Mouse (Mus musculus): ENCODE data around the gene Ldlr. TPM values are rescaled to one million over a fixed set of nuclear protein-coding genes. Genes with fewer than 3 reads are reported as not detected.
A peak's percentile ranks its signal among the peaks of the same experiment; 100 is the strongest.

Gene Ldlr
- total and polyA plus RNA-seq, 2 experiments from 2014 or later = 9.6 to 27.7 TPM

GRCm38 (mm10) chr9:21726218-21726975, 3.1 kb downstream of the Ldlr start:
- DNase-seq (ENCODE audit: low spot score) (peak; percentile 8), ATAC-seq (ENCODE audit: low FRiP score) (no peak)
- H3K9ac ChIP-seq (replicated peaks; ENCODE audit: low read length, poor library complexity, severe bottlenecking) = 0 out of 2 replicates have a peak overlapping the region, but pooled peaks have one; percentile 19
- H3K4me2 ChIP-seq (ENCODE audit: low read depth, low read length, poor library complexity, severe bottlenecking) = peak overlapping the region; percentile 62
- H3K9me3 ChIP-seq (ENCODE audit: low read length) = no peaks in the 10 kb centered on the region
- TF ChIP-seq CTCF (IDR thresholded peaks at IDR 0.05) = no peak
- H3K4me3 ChIP-seq (ENCODE audit: low read depth, low read length) = no peak overlapping the region
- peaks cover 13% of the 10 kb centered on the region; the same call in 1 of the 2 replicates for H3K4me1 ChIP-seq (ENCODE audit: insufficient read depth, low read length)
- H3K27ac ChIP-seq (ENCODE audit: low read depth, low read length) = no peak overlapping the region
- H3K36me3 ChIP-seq (ENCODE audit: insufficient read depth, low read length) = no peaks in the 10 kb centered on the region
- WGBS = 69% methylated on average over 14 of the region's 14 CpGs
- H3K27me3 ChIP-seq (ENCODE audit: insufficient read depth, low read length) = no peaks in the 10 kb centered on the region

DNA sequence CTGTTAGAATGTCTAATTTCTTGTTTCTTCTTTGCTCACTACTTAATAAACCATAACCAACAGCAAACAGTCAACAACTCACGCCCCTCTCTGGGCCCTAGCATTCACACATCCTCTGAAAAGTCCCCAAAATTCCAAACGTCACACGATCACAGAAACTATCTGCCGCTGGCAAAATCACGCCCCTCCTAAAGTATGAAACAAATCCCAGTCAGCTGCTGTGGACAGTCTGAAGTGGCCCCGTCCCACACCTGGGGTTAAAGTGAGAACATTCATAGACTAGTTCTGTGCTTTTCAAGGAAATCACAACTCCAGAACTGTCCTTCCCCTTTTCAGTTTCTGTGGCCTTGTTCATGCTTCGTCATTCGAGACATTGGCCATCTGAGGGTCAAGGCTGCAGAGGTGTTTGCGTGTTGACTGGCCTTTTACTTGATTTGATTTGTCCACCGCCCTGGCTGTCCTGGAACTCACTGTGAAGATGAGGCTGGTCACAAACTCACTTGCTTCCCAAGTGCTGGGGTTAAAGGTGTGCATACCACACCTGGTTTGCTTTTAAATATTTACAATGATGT, 5.1 kb downstream of the Ldlr start:
- peaks cover 13% of the 10 kb centered on the region; the same call in 1 of the 2 replicates for H3K4me1 ChIP-seq (ENCODE audit: insufficient read depth, low read length)
- no peaks in the 10 kb centered on the region for H3K27me3 ChIP-seq (ENCODE audit: insufficient read depth, low read length)
- no peak overlapping the region for H3K4me2 ChIP-seq (ENCODE audit: low read depth, low read length, poor library complexity, severe bottlenecking)
- DNase-seq (ENCODE audit: low spot score) = no peak
- WGBS = 92% methylated on average over 10 of the region's 10 CpGs
- TF ChIP-seq CTCF (IDR thresholded peaks at IDR 0.05) = no peak
- ATAC-seq (ENCODE audit: low FRiP score) = no peak
- H3K27ac ChIP-seq (ENCODE audit: low read depth, low read length) = no peak overlapping the region
- H3K4me3 ChIP-seq (ENCODE audit: low read depth, low read length) = no peak overlapping the region
- no peaks in the 10 kb centered on the region for H3K9me3 ChIP-seq (ENCODE audit: low read length)
- H3K9ac ChIP-seq (replicated peaks; ENCODE audit: low read length, poor library complexity, severe bottlenecking) = no peak overlapping the region
- peaks cover 14% of the 10 kb centered on the region for H3K36me3 ChIP-seq (ENCODE audit: insufficient read depth, low read length)

DNA sequence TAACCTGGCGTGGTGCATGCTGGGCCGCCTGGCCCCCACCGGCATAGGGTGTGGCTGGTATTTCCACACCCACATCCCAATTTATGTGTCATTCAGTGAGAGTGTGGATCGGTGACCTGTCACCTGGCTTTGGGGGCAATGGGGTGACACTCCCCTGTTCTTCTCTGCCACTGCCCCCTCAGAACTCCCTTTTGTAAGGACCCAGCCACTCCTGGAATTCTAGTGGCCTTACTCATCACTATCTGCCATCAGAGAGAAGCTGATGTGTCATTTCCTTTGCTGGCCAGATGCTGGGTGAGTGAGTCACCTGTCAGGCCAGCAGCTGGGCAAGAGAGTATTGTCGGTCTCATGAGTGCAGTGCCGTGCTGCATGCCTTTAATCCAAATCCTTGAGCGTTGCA, 6.0 kb downstream of the Ldlr start:
- H3K27me3 ChIP-seq (ENCODE audit: insufficient read depth, low read length) = no peaks in the 10 kb centered on the region
- ATAC-seq (ENCODE audit: low FRiP score) (no peak), DNase-seq (ENCODE audit: low spot score) (no peak)
- no peak overlapping the region for H3K27ac ChIP-seq (ENCODE audit: low read depth, low read length)
- H3K9ac ChIP-seq (replicated peaks; ENCODE audit: low read length, poor library complexity, severe bottlenecking) = peak overlapping the region; percentile 39; the same call in 1 of the 2 replicates
- WGBS = 82% methylated on average over 7 of the region's 7 CpGs
- no peak overlapping the region for H3K4me2 ChIP-seq (ENCODE audit: low read depth, low read length, poor library complexity, severe bottlenecking)
- H3K4me1 ChIP-seq (ENCODE audit: insufficient read depth, low read length) = peaks cover 13% of the 10 kb centered on the region; the same call in 1 of the 2 replicates
- no peak for TF ChIP-seq CTCF (IDR thresholded peaks at IDR 0.05)
- peaks cover 24% of the 10 kb centered on the region for H3K36me3 ChIP-seq (ENCODE audit: insufficient read depth, low read length)
- H3K9me3 ChIP-seq (ENCODE audit: low read length) = no peaks in the 10 kb centered on the region
- H3K4me3 ChIP-seq (ENCODE audit: low read depth, low read length) = no peak overlapping the region

- 92% methylated on average over 9 of the region's 9 CpGs for WGBS
- no peak overlapping the region for H3K9ac ChIP-seq (replicated peaks; ENCODE audit: low read length, poor library complexity, severe bottlenecking)
- H3K4me1 ChIP-seq (ENCODE audit: insufficient read depth, low read length) = no peaks in the 10 kb centered on the region
- H3K27me3 ChIP-seq (ENCODE audit: insufficient read depth, low read length) = no peaks in the 10 kb centered on the region
- H3K27ac ChIP-seq (ENCODE audit: low read depth, low read length) = no peak overlapping the region
- no peaks in the 10 kb centered on the region for H3K9me3 ChIP-seq (ENCODE audit: low read length)
- H3K4me3 ChIP-seq (ENCODE audit: low read depth, low read length) = no peak overlapping the region
- TF ChIP-seq CTCF (IDR thresholded peaks at IDR 0.05) = no peak
- no peak overlapping the region for H3K4me2 ChIP-seq (ENCODE audit: low read depth, low read length, poor library complexity, severe bottlenecking)
- ATAC-seq (ENCODE audit: low FRiP score) = no peak
- H3K36me3 ChIP-seq (ENCODE audit: insufficient read depth, low read length) = peaks cover 41% of the 10 kb centered on the region
- no peak for DNase-seq (ENCODE audit: low spot score)
Measured at GRCm38 (mm10) chr9:21732288-21732687, 9.0 kb downstream of the Ldlr start.

GRCm38 (mm10) chr9:21733446-21733845, 10.2 kb downstream of the Ldlr start:
- Histone ChIP-seq H3K4me1 (ENCODE audit: insufficient read depth, low read length) (no peaks in the 10 kb centered on the region), H3K36me3 (ENCODE audit: insufficient read depth, low read length) (peaks cover 49% of the 10 kb centered on the region), H3K9ac (replicated peaks; ENCODE audit: low read length, poor library complexity, severe bottlenecking) (no peak overlapping the region), H3K27ac (ENCODE audit: low read depth, low read length) (no peak overlapping the region), H3K9me3 (ENCODE audit: low read length) (no peaks in the 10 kb centered on the region), H3K4me2 (ENCODE audit: low read depth, low read length, poor library complexity, severe bottlenecking) (no peak overlapping the region), H3K4me3 (ENCODE audit: low read depth, low read length) (no peak overlapping the region), H3K27me3 (ENCODE audit: insufficient read depth, low read length) (no peaks in the 10 kb centered on the region)
- no peak for DNase-seq (ENCODE audit: low spot score)
- 73% methylated on average over 17 of the region's 17 CpGs for WGBS
- 0 out of 2 replicates have a peak, but pooled peaks have one; percentile 10 for ATAC-seq (ENCODE audit: low FRiP score)
- TF ChIP-seq CTCF (IDR thresholded peaks at IDR 0.05) = no peak

DNA sequence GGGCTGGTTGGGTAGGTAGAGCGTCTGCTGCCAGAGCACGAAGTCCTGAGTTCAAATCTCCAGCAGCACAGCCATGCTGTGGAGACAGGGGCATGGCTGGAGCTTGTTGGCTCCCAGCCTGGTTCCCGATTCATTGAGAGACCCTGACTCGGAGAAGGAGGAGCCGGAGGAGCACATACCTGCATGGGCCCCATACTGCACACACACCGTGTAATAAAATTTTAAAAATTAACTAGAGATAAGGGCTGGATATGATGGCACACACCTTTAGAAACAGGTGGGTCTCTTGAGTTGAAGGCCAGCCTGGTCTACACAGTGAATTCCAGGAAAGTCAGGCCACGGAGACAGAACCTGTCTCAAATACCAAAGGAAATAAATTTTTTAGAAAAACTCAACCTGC, 10.7 kb downstream of the Ldlr start:
- DNase-seq (ENCODE audit: low spot score) = no peak
- Histone ChIP-seq H3K27me3 (ENCODE audit: insufficient read depth, low read length) (no peaks in the 10 kb centered on the region), H3K4me1 (ENCODE audit: insufficient read depth, low read length) (no peaks in the 10 kb centered on the region), H3K4me2 (ENCODE audit: low read depth, low read length, poor library complexity, severe bottlenecking) (no peak overlapping the region), H3K9me3 (ENCODE audit: low read length) (no peaks in the 10 kb centered on the region), H3K36me3 (ENCODE audit: insufficient read depth, low read length) (peaks cover 53% of the 10 kb centered on the region), H3K27ac (ENCODE audit: low read depth, low read length) (no peak overlapping the region), H3K4me3 (ENCODE audit: low read depth, low read length) (no peak overlapping the region), H3K9ac (replicated peaks; ENCODE audit: low read length, poor library complexity, severe bottlenecking) (no peak overlapping the region)
- TF ChIP-seq CTCF (IDR thresholded peaks at IDR 0.05) = no peak
- 97% methylated on average over 7 of the region's 7 CpGs for WGBS
- ATAC-seq (ENCODE audit: low FRiP score) = no peak
